In the genomic region with DNA sequence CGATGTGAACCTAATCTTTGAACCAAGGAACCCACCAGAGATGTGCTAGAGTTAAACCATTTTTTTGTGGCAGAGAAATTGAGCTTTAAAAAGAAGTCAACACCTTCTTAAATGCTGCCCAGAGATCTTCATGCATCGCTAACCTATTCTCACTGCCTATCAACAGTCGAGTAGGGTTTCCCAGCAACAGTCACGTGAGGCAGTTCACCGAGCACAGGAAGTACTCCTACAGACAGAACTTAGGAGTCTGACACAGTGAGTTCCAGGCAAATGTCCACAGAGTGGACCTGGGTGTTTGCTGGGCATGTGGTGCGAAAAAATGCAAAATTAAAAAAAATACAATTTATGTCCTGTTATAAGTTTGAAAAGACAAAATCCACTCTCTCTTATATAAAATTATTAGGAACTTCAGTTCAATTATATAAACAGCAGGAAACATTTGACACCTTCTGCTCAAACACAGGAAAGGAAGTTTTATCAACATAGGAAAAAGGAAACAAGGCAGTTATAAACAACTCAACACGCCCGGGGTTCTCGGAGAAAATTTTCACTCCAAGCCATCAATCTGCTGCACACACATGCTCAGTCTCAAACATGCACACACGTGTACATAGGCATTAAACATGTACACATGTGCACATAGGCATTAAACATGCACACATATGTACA, we compare ENCODE assay signal across 13 mouse cellular contexts.
A peak's percentile ranks its signal among the peaks of the same experiment; 100 is the strongest.
DNase-seq lines count a peak whose midpoint lies in the region; ATAC-seq and TF ChIP-seq lines count a peak whose summit lies in the region.
"Had no signal": no experiment of that assay in that cellular context is flagged by ENCODE, and none has a peak within 500 bp of the region (broad histone marks: within the 10 kb centered on the region; RNA-seq: fewer than 3 reads in every experiment).

No protein-coding gene starts in this region.

- no peaks in the 10 kb centered on the region for H3K9me3 ChIP-seq in lung, embryonic 14.5 days (ENCODE audit: low read depth, low read length)
- no peaks in the 10 kb centered on the region for H3K9me3 ChIP-seq in lung, postnatal 0 days (ENCODE audit: low read length)
- H3K9me3 ChIP-seq: midbrain, embryonic 13.5 days had no signal

- H3K4me2 ChIP-seq in lung, embryonic 14.5 days = no peak overlapping the region
- no peak overlapping the region for H3K4me2 ChIP-seq in lung, postnatal 0 days (replicated peaks; ENCODE audit: low read depth, low read length)
- H3K4me2 ChIP-seq: hindbrain, embryonic 14.5 days; midbrain, embryonic 13.5 days had no signal

- H3K27me3 ChIP-seq in lung, embryonic 14.5 days (ENCODE audit: insufficient read depth, low read length) = no peaks in the 10 kb centered on the region
- no peaks in the 10 kb centered on the region for H3K27me3 ChIP-seq in lung, postnatal 0 days (replicated peaks; ENCODE audit: insufficient read depth, low read length)
- H3K27me3 ChIP-seq: midbrain, embryonic 13.5 days had no signal

- no peak overlapping the region for H3K9ac ChIP-seq in lung, embryonic 14.5 days
- H3K9ac ChIP-seq in lung, postnatal 0 days (replicated peaks; ENCODE audit: low read depth) = no peak overlapping the region
- H3K9ac ChIP-seq: hindbrain, embryonic 14.5 days; midbrain, embryonic 13.5 days had no signal

- no peak overlapping the region for H3K27ac ChIP-seq in lung, embryonic 14.5 days (ENCODE audit: low read depth)
- no peak overlapping the region for H3K27ac ChIP-seq in lung, postnatal 0 days (ENCODE audit: low read length)
- H3K27ac ChIP-seq: hindbrain, embryonic 14.5 days; midbrain, embryonic 13.5 days had no signal

- H3K4me3 ChIP-seq in lung, embryonic 14.5 days (ENCODE audit: low read depth, low read length) = no peak overlapping the region
- H3K4me3 ChIP-seq in lung, postnatal 0 days (ENCODE audit: low read depth, low read length) = no peak overlapping the region
- H3K4me3 ChIP-seq: midbrain, embryonic 13.5 days had no signal

- H3K4me1 ChIP-seq in lung, embryonic 14.5 days (ENCODE audit: insufficient read depth) = peaks cover 15% of the 10 kb centered on the region
- peaks cover 7% of the 10 kb centered on the region; the same call in 1 of the 2 replicates for H3K4me1 ChIP-seq in lung, postnatal 0 days (ENCODE audit: insufficient read depth, low read depth, low read length)

- WGBS in lung, embryonic 14.5 days = 40% methylated on average over 10 of the region's 10 CpGs
- WGBS in lung, postnatal 0 days = 35% methylated on average over 10 of the region's 10 CpGs

- DNase-seq in lung, embryonic 14.5 days = peak; percentile 59
- DNase-seq in lung, postnatal 25 days (ENCODE audit: low spot score) = no peak
- peak; percentile 66 for DNase-seq in T-cell, adult 2 months (ENCODE audit: low spot score)
- DNase-seq in kidney, adult 18-20 months = peak; percentile 71
- peak; percentile 61 for DNase-seq in lung, postnatal 0 days (ENCODE audit: low spot score)
- no peak for DNase-seq in right cerebral cortex, adult 2 months (ENCODE audit: low spot score in 2 of 2)
- no peak for DNase-seq in layer of hippocampus, postnatal 36 days
- DNase-seq in gastrocnemius, postnatal 36 days = no peak
- DNase-seq: cerebellum, postnatal 14 days; retina, postnatal 1 day had no signal

- 0 out of 2 replicates have a peak, but pooled peaks cover 4% of the 10 kb centered on the region for H3K36me3 ChIP-seq in lung, embryonic 14.5 days (ENCODE audit: insufficient read depth)
- H3K36me3 ChIP-seq in lung, postnatal 0 days (ENCODE audit: insufficient read depth, low read length) = no peaks in the 10 kb centered on the region
- H3K36me3 ChIP-seq: midbrain, embryonic 13.5 days had no signal

- intact Hi-C loops in gastrocnemius, postnatal 36 days (cut with DNase I) = loop anchor here (5.0 kb wide), 1 partner anchor 42 kb away; no protein-coding TSS in a partner anchor

- TF ChIP-seq CTCF in lung, embryonic 14.5 days (IDR thresholded peaks at IDR 0.05; ENCODE audit: low read depth) = no peak
- no peak for TF ChIP-seq CTCF in lung, postnatal 0 days (IDR thresholded peaks at IDR 0.05)

- no peak for ATAC-seq in lung, embryonic 14.5 days (ENCODE audit: insufficient read depth)
- ATAC-seq in lung, postnatal 0 days = no peak
- ATAC-seq: forebrain, embryonic 14.5 days; midbrain, embryonic 13.5 days had no signal

- TF ChIP-seq EP300 in lung, postnatal 0 days (IDR thresholded peaks at IDR 0.05) = peak; percentile 89

Comparison
In these comparisons a context has a peak if more than half of its experiments do, and no peak if none do; other contexts are left out.
1. DNase-seq: peak in lung, embryonic 14.5 days (single experiment), T-cell, adult 2 months (single experiment), kidney, adult 18-20 months (single experiment) and lung, postnatal 0 days (single experiment); none in lung, postnatal 25 days (single experiment), right cerebral cortex, adult 2 months (0 of 2), layer of hippocampus, postnatal 36 days (0 of 2) and gastrocnemius, postnatal 36 days (0 of 2).